Mouse (Mus musculus): ENCODE measurements around the gene Il5.

DNA sequence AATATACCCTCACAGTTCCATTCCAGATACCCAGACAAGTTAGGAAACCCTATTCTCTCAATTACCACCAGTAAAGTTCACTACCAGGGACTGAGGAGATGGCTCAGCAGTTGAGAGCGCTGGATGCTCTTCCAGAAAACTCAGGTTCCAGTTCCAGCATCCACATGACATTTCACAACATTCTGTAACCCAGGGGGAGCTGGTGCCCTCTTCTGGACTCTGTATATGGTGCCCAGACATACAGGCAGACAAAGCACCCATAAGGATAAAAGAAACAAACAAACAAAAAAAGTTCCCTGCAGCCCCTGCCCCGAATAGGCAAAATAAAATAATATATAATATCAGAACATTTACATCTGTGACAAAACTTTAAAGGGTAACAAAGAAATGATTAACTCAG is 13.8 kb downstream of the Il5 start:
- TF ChIP-seq CTCF (IDR thresholded peaks at IDR 0.05; ENCODE audit: low read depth) = no peak
- TF ChIP-seq EP300 (IDR thresholded peaks at IDR 0.05; ENCODE audit: low read depth) = no peak

Measured in liver, postnatal 0 days (tissue).